7 mouse cellular contexts compared by ENCODE assay signal in the genomic region with DNA sequence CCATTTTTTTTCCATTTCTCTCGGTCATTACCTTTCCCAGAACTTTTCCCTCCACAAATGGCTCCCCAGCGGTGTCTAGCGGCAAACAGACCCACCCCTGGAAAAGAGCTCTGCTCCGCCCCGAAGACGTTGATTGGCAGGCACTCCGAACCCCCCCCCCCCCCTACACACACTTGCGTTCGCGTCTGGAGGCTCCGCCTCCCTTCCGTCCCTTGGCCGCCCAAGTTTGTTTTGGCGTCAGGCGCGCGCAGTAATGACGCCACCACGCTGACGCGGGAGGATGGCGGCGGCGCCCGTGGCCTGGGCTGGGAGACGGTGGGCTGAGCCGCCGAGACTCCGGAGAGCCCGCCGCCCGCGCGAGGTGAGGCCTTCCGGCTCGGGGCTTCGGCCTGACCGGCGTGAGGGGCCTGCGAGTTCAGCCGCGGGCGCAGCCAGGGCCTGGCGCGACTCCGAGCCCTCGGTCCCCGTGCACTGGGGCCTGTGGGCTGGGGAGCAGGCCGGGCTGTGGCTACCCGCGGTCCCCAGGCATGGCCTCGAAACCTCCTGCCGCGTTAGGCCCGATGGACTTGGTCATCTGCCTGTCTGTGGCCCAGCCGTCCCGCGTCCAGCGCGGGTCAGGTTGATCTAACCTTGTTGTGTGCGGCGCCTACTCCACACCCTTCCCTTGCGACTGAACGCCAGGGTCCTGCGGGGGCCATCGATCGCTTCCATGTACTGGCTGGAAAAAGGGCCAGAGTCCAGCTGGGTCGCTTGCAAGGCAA. TPM values are rescaled to one million over a fixed set of nuclear protein-coding genes. Genes with fewer than 3 reads are reported as not detected.
DNase-seq lines count a peak whose midpoint lies in the region; ATAC-seq and TF ChIP-seq lines count a peak whose summit lies in the region.

A gene (plus strand): TSS at position 262 of the 761 bp plus-strand sequence.

- under 1% methylated on average over 68 of the region's 68 CpGs for WGBS in embryonic facial prominence, embryonic 10.5 days
- under 1% methylated on average over 67 of the region's 68 CpGs for WGBS in intestine, postnatal 0 days
- under 1% methylated on average over 67 of the region's 68 CpGs for WGBS in midbrain, embryonic 12.5 days
- under 1% methylated on average over 68 of the region's 68 CpGs for whole genome bisulfite sequencing in small intestine, adult 2 months

- no peaks in the 10 kb centered on the region for H3K36me3 ChIP-seq in embryonic facial prominence, embryonic 10.5 days (replicated peaks)
- no peaks in the 10 kb centered on the region for H3K36me3 ChIP-seq in intestine, postnatal 0 days (ENCODE audit: control insufficient read depth, insufficient read depth)
- no peaks in the 10 kb centered on the region for H3K36me3 ChIP-seq in midbrain, embryonic 12.5 days
- peaks cover 2% of the 10 kb centered on the region; the same call in 1 of the 2 replicates for H3K36me3 ChIP-seq in small intestine, adult 2 months (ENCODE audit: control insufficient read depth, insufficient read depth, low read length)

- TF ChIP-seq POLR2A in small intestine, adult 2 months (IDR thresholded peaks at IDR 0.05; ENCODE audit: low read depth, low read length): peak; percentile 70

- intact Hi-C loops in left cerebral cortex, postnatal 4 days (cut with DNase I): no loop called here

- DNase-seq in adrenal gland, postnatal 10 days: peak; percentile 97
- peak; percentile 96 for DNase-seq in embryonic facial prominence, embryonic 10.5 days (ENCODE audit: low spot score)
- no peak for DNase-seq in gonadal fat pad, adult 2 months (ENCODE audit: low read depth)
- DNase-seq in left cerebral cortex, postnatal 4 days: peak; percentile 94

- peak within 1 kb of the TSS; percentile 84 for H3K4me2 ChIP-seq in intestine, postnatal 0 days (replicated peaks; ENCODE audit: low read depth)
- H3K4me2 ChIP-seq in midbrain, embryonic 12.5 days (replicated peaks): peak within 1 kb of the TSS; percentile 88

- peaks cover 8% of the 10 kb centered on the region for H3K4me1 ChIP-seq in embryonic facial prominence, embryonic 10.5 days
- H3K4me1 ChIP-seq in intestine, postnatal 0 days (replicated peaks; ENCODE audit: control insufficient read depth, insufficient read depth, low read length): no peaks in the 10 kb centered on the region
- peaks cover 11% of the 10 kb centered on the region for H3K4me1 ChIP-seq in midbrain, embryonic 12.5 days
- H3K4me1 ChIP-seq in small intestine, adult 2 months (ENCODE audit: control insufficient read depth, insufficient read depth, insufficient read length, low read length): no peaks in the 10 kb centered on the region

- peak; percentile 94 for ATAC-seq in intestine, postnatal 0 days
- peak; percentile 97 for ATAC-seq in midbrain, embryonic 12.5 days (ENCODE audit: low FRiP score, low read depth)

- TF ChIP-seq CTCF in intestine, postnatal 0 days (IDR thresholded peaks at IDR 0.05; ENCODE audit: low read depth): peak; percentile 21; the same call in 1 of the 2 replicates
- no peak for TF ChIP-seq CTCF in small intestine, adult 2 months (IDR thresholded peaks at IDR 0.05; ENCODE audit: extremely low read depth, insufficient read length, insufficient replicate concordance, low read depth, low read length)

- no peaks in the 10 kb centered on the region for H3K9me3 ChIP-seq in embryonic facial prominence, embryonic 10.5 days
- no peaks in the 10 kb centered on the region for H3K9me3 ChIP-seq in intestine, postnatal 0 days (ENCODE audit: control insufficient read depth)
- H3K9me3 ChIP-seq in midbrain, embryonic 12.5 days: no peaks in the 10 kb centered on the region

- H3K9ac ChIP-seq in intestine, postnatal 0 days (ENCODE audit: low read depth, low read length): peak within 1 kb of the TSS; percentile 98
- peak within 1 kb of the TSS; percentile 96 for H3K9ac ChIP-seq in midbrain, embryonic 12.5 days (replicated peaks)

- peak within 1 kb of the TSS; percentile 98 for H3K27ac ChIP-seq in embryonic facial prominence, embryonic 10.5 days (replicated peaks)
- H3K27ac ChIP-seq in intestine, postnatal 0 days (ENCODE audit: low read depth, low read length): peak within 1 kb of the TSS; percentile 93
- H3K27ac ChIP-seq in midbrain, embryonic 12.5 days (replicated peaks): peak within 1 kb of the TSS; percentile 82
- peak within 1 kb of the TSS; percentile 34 for H3K27ac ChIP-seq in small intestine, adult 2 months (ENCODE audit: insufficient read depth, low read depth, low read length)

- no peaks in the 10 kb centered on the region for H3K27me3 ChIP-seq in embryonic facial prominence, embryonic 10.5 days (replicated peaks; ENCODE audit: low read depth, poor library complexity, severe bottlenecking)
- no peaks in the 10 kb centered on the region for H3K27me3 ChIP-seq in intestine, postnatal 0 days (replicated peaks; ENCODE audit: control insufficient read depth, insufficient read depth, low read length)
- no peaks in the 10 kb centered on the region for H3K27me3 ChIP-seq in midbrain, embryonic 12.5 days
- no peaks in the 10 kb centered on the region for H3K27me3 ChIP-seq in small intestine, adult 2 months (ENCODE audit: control insufficient read depth, insufficient read depth, low read length)

- H3K4me3 ChIP-seq in embryonic facial prominence, embryonic 10.5 days: peak within 1 kb of the TSS; percentile 97
- peak within 1 kb of the TSS; percentile 98 for H3K4me3 ChIP-seq in intestine, postnatal 0 days (ENCODE audit: low read depth, low read length)
- peak within 1 kb of the TSS; percentile 94 for H3K4me3 ChIP-seq in midbrain, embryonic 12.5 days
- H3K4me3 ChIP-seq in small intestine, adult 2 months (ENCODE audit: low read depth, low read length): peak within 1 kb of the TSS; percentile 94

RNA-seq across cellular contexts. Expression of the gene that starts here (rescaled TPM):
- total RNA-seq in adrenal gland, postnatal 10 days (2021): 10 to 100 TPM; 32.9 to 35.6 TPM
- 35.9 and 38.1 TPM in 2 replicates for polyA plus RNA-seq in embryonic facial prominence, embryonic 10.5 days (2016; fragmentation: Nextera tagmentation; extraction: Ambion mirVana)
- 47.8 and 51.9 TPM in 2 replicates for polyA plus RNA-seq in gonadal fat pad, adult 2 months (2012; rRNA removed)
- 11.0 and 12.5 TPM in 2 replicates for polyA plus RNA-seq in intestine, postnatal 0 days (2015; fragmentation: Nextera tagmentation; extraction: Ambion mirVana)
- total RNA-seq in left cerebral cortex, postnatal 4 days (2021): 10 to 100 TPM in 1 of 2 experiments, 1 to 10 TPM in 1; 8.6 to 10.1 TPM
- polyA plus RNA-seq in midbrain, embryonic 12.5 days (2016; fragmentation: Nextera tagmentation; extraction: Ambion mirVana): 23.0 and 23.2 TPM in 2 replicates
- 10.2 and 20.2 TPM in 2 replicates for polyA plus RNA-seq in small intestine, adult 2 months (2012; rRNA removed)

Comparison
In these comparisons a context has a peak if more than half of its experiments do, and no peak if none do; other contexts are left out.
1. H3K27ac ChIP-seq: peak in every context shown above with its lines; median percentile 98 in embryonic facial prominence, embryonic 10.5 days; 93 in intestine, postnatal 0 days; 82 in midbrain, embryonic 12.5 days; 34 in small intestine, adult 2 months.